Mouse (Mus musculus): ENCODE results near the gene Zfp628. TPM values are rescaled to one million over a fixed set of nuclear protein-coding genes. Genes with fewer than 3 reads are reported as not detected.

The Zfp628 gene
- polyA plus RNA-seq, 1 experiment from 2014 or later, result 4.8 TPM

DNA sequence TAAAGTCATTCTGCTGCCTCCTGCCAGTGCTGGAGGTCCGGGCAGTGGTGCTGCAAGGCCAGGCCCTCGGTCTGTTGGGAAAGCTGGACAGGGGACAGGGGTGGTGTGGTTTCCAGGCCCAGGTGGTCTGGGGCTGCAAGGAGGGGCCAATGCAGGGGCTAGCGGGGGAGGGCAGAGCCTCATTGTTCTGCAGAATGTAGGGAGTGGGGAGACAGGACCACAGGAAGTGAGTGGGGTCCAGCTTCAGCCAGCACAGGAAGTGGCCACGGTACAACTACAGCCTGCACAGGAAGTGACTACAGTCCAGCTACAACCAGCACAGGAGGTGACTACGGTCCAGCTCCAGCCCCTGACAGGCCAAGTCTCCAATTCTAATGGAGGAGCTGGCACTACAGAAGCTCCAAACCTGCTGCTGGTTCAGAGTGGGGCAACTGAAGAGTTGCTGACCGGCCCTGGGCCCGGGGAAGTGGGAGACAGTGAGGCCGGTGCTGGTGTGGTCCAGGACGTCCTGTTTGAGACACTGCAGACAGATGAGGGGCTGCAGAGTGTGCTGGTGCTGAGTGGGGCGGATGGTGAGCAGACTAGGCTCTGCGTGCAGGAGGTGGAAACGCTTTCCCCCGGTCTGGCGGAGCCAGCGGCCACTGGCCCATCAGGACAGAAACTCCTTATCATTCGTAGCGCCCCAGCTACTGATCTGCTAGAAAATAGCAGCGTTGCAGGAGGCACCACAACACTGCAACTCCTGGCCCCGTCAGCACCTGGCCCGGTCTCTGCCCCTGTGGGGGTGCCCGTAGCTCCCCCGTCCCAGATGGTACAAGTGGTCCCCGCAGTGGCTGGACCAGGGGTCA, 6.2 kb downstream of the Zfp628 start:
- Histone ChIP-seq H3K27ac (ENCODE audit: low read depth, low read length) (peak overlapping the region; percentile 97), H3K9me3 (ENCODE audit: control insufficient read depth, low read length) (no peaks in the 10 kb centered on the region), H3K27me3 (ENCODE audit: control insufficient read depth, insufficient read depth, low read length) (no peaks in the 10 kb centered on the region), H3K4me3 (ENCODE audit: low read depth, low read length) (no peak overlapping the region), H3K36me3 (ENCODE audit: control insufficient read depth, insufficient read depth, low read length) (peaks cover 5% of the 10 kb centered on the region; the same call in 1 of the 2 replicates), H3K9ac (ENCODE audit: low read length) (peak overlapping the region; percentile 35), H3K4me2 (ENCODE audit: low read depth, low read length, severe bottlenecking) (no peak overlapping the region; the same call in 1 of the 2 replicates), H3K4me1 (replicated peaks; ENCODE audit: control insufficient read depth, insufficient read depth, low read length) (peaks cover 48% of the 10 kb centered on the region)
- DNase-seq (ENCODE audit: low spot score) (peak; percentile 57), ATAC-seq (replicated peaks; ENCODE audit: low FRiP score) (no peak)
- 56% methylated on average over 23 of the region's 23 CpGs for WGBS

GRCm38 (mm10) chr7:4921824-4922482, 6.9 kb downstream of the Zfp628 start, which contains the start of gene Nat14:
Gene Nat14 (plus strand): TSS chr7:4922028.
- H3K4me3 ChIP-seq (ENCODE audit: low read depth, low read length), result peak within 1 kb of the TSS; percentile 31
- peak within 1 kb of the TSS; percentile 97 for H3K27ac ChIP-seq (ENCODE audit: low read depth, low read length)
- ATAC-seq (replicated peaks; ENCODE audit: low FRiP score) (no peak), DNase-seq (ENCODE audit: low spot score) (no peak)
- no peaks in the 10 kb centered on the region for H3K27me3 ChIP-seq (ENCODE audit: control insufficient read depth, insufficient read depth, low read length)
- 26% methylated on average over 8 of the region's 8 CpGs for WGBS
- no peaks in the 10 kb centered on the region for H3K9me3 ChIP-seq (ENCODE audit: control insufficient read depth, low read length)
- peaks cover 43% of the 10 kb centered on the region for H3K4me1 ChIP-seq (replicated peaks; ENCODE audit: control insufficient read depth, insufficient read depth, low read length)
- peak within 1 kb of the TSS; percentile 59 for H3K9ac ChIP-seq (ENCODE audit: low read length)
- H3K4me2 ChIP-seq (ENCODE audit: low read depth, low read length, severe bottlenecking), result peak within 1 kb of the TSS; percentile 81
- H3K36me3 ChIP-seq (ENCODE audit: control insufficient read depth, insufficient read depth, low read length), result peaks cover 5% of the 10 kb centered on the region; the same call in 1 of the 2 replicates

- peak; percentile 85 for ATAC-seq (replicated peaks; ENCODE audit: low FRiP score)
- Histone ChIP-seq H3K27ac (ENCODE audit: low read depth, low read length) (peak overlapping the region; percentile 97), H3K4me2 (ENCODE audit: low read depth, low read length, severe bottlenecking) (peak overlapping the region; percentile 81), H3K9me3 (ENCODE audit: control insufficient read depth, low read length) (no peaks in the 10 kb centered on the region), H3K27me3 (ENCODE audit: control insufficient read depth, insufficient read depth, low read length) (no peaks in the 10 kb centered on the region), H3K4me3 (ENCODE audit: low read depth, low read length) (peak overlapping the region; percentile 31), H3K4me1 (replicated peaks; ENCODE audit: control insufficient read depth, insufficient read depth, low read length) (peaks cover 44% of the 10 kb centered on the region), H3K9ac (ENCODE audit: low read length) (peak overlapping the region; percentile 59), H3K36me3 (ENCODE audit: control insufficient read depth, insufficient read depth, low read length) (peaks cover 5% of the 10 kb centered on the region; the same call in 1 of the 2 replicates)
- under 1% methylated on average over 14 of the region's 14 CpGs for WGBS
- DNase-seq (ENCODE audit: low spot score), result peak; percentile 93
These were observed 7.5 kb downstream of the Zfp628 start for GRCm38 (mm10) chr7:4922508-4922907.

DNA sequence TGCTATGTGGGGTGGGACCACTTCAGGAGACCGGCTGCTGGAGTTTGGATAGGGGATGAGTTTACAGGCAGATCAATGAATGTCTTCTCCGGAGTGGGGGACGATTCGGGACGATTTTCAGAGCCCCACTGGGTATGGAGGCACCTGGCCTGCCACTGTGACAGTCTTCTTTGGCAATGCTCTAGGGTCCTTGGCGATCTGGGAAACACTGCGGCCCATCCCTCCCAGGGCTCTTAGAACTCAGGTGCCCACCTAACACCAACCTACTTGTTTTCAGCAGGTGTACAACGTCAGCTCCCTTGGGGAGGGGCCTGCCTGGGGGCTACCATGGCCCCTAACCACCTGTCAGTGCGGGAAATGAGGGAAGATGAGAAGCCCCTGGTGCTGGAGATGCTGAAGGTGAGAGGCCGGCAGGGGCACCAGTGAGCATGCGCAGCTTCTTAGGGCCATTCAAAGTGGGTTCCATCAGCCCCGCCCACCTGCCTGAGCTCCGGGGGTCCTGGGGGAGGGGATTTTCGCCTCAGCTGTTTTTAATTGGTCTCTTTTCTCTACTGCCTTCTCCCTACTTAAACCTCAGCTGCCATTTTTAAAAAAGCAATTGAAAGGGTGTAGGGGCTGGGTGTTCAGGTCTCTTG, 8.0 kb downstream of the Zfp628 start:
- Histone ChIP-seq H3K4me2 (ENCODE audit: low read depth, low read length, severe bottlenecking) (peak overlapping the region; percentile 81), H3K9ac (ENCODE audit: low read length) (peak overlapping the region; percentile 71), H3K27me3 (ENCODE audit: control insufficient read depth, insufficient read depth, low read length) (no peaks in the 10 kb centered on the region), H3K4me3 (ENCODE audit: low read depth, low read length) (peak overlapping the region; percentile 31), H3K4me1 (replicated peaks; ENCODE audit: control insufficient read depth, insufficient read depth, low read length) (peaks cover 45% of the 10 kb centered on the region), H3K27ac (ENCODE audit: low read depth, low read length) (peak overlapping the region; percentile 97), H3K9me3 (ENCODE audit: control insufficient read depth, low read length) (no peaks in the 10 kb centered on the region), H3K36me3 (ENCODE audit: control insufficient read depth, insufficient read depth, low read length) (peaks cover 5% of the 10 kb centered on the region; the same call in 1 of the 2 replicates)
- DNase-seq (ENCODE audit: low spot score), result peak; percentile 93
- peak; percentile 53 for ATAC-seq (replicated peaks; ENCODE audit: low FRiP score)
- under 1% methylated on average over 14 of the region's 14 CpGs for WGBS

- Histone ChIP-seq H3K4me3 (ENCODE audit: low read depth, low read length) (peak overlapping the region; percentile 31), H3K27me3 (ENCODE audit: control insufficient read depth, insufficient read depth, low read length) (no peaks in the 10 kb centered on the region), H3K9me3 (ENCODE audit: control insufficient read depth, low read length) (no peaks in the 10 kb centered on the region), H3K36me3 (ENCODE audit: control insufficient read depth, insufficient read depth, low read length) (peaks cover 5% of the 10 kb centered on the region; the same call in 1 of the 2 replicates), H3K4me1 (replicated peaks; ENCODE audit: control insufficient read depth, insufficient read depth, low read length) (peaks cover 45% of the 10 kb centered on the region), H3K27ac (ENCODE audit: low read depth, low read length) (peak overlapping the region; percentile 97), H3K9ac (ENCODE audit: low read length) (peak overlapping the region; percentile 71), H3K4me2 (ENCODE audit: low read depth, low read length, severe bottlenecking) (peak overlapping the region; percentile 81)
- DNase-seq (ENCODE audit: low spot score) (peak; percentile 74), ATAC-seq (replicated peaks; ENCODE audit: low FRiP score) (no peak; the same call in 1 of the 2 replicates)
- WGBS, result 3% methylated on average over 37 of the region's 37 CpGs
These were observed 8.8 kb downstream of the Zfp628 start for GRCm38 (mm10) chr7:4923586-4924364.

- Histone ChIP-seq H3K27me3 (ENCODE audit: control insufficient read depth, insufficient read depth, low read length) (no peaks in the 10 kb centered on the region), H3K27ac (ENCODE audit: low read depth, low read length) (peak overlapping the region; percentile 97), H3K4me3 (ENCODE audit: low read depth, low read length) (peak overlapping the region; percentile 31), H3K9ac (ENCODE audit: low read length) (peak overlapping the region; percentile 71), H3K4me2 (ENCODE audit: low read depth, low read length, severe bottlenecking) (peak overlapping the region; percentile 81), H3K9me3 (ENCODE audit: control insufficient read depth, low read length) (no peaks in the 10 kb centered on the region), H3K4me1 (replicated peaks; ENCODE audit: control insufficient read depth, insufficient read depth, low read length) (peaks cover 45% of the 10 kb centered on the region), H3K36me3 (ENCODE audit: control insufficient read depth, insufficient read depth, low read length) (peaks cover 5% of the 10 kb centered on the region; the same call in 1 of the 2 replicates)
- ATAC-seq (replicated peaks; ENCODE audit: low FRiP score) (no peak), DNase-seq (ENCODE audit: low spot score) (peak; percentile 58)
- 10% methylated on average over 4 of the region's 4 CpGs for WGBS
These were observed 9.5 kb downstream of the Zfp628 start for GRCm38 (mm10) chr7:4924483-4924882.

DNA sequence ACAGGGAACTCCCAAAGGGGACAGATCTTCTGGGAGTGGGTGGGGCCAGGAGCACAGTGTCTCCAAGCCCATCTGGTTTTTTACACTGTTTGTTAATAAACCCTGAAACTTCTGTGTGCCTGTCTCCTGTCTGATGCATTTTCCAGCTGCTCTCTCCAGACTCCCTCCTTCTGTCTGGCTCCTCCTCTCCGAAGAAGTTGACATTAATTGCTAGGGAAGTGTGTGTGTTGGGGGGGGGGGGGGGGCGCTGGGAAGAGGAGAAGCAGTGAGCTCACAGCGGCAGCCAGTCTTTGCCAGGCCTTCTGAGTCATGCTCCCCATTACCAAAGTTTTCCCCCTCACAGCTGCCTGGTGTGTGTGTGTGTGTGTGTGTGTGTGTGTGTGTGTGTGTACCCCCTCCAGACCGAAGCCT, 9.9 kb downstream of the Zfp628 start:
- peaks cover 4% of the 10 kb centered on the region; the same call in 1 of the 2 replicates for H3K36me3 ChIP-seq (ENCODE audit: control insufficient read depth, insufficient read depth, low read length)
- ATAC-seq (replicated peaks; ENCODE audit: low FRiP score), result no peak
- H3K27me3 ChIP-seq (ENCODE audit: control insufficient read depth, insufficient read depth, low read length), result no peaks in the 10 kb centered on the region
- peak; percentile 64 for DNase-seq (ENCODE audit: low spot score)
- peak overlapping the region; percentile 97 for H3K27ac ChIP-seq (ENCODE audit: low read depth, low read length)
- H3K4me3 ChIP-seq (ENCODE audit: low read depth, low read length), result no peak overlapping the region
- peak overlapping the region; percentile 35; the same call in 1 of the 2 replicates for H3K9ac ChIP-seq (ENCODE audit: low read length)
- H3K4me1 ChIP-seq (replicated peaks; ENCODE audit: control insufficient read depth, insufficient read depth, low read length), result peaks cover 45% of the 10 kb centered on the region
- no peaks in the 10 kb centered on the region for H3K9me3 ChIP-seq (ENCODE audit: control insufficient read depth, low read length)
- H3K4me2 ChIP-seq (ENCODE audit: low read depth, low read length, severe bottlenecking), result peak overlapping the region; percentile 18; the same call in 1 of the 2 replicates
- 7% methylated on average over 4 of the region's 4 CpGs for WGBS
